Mouse (Mus musculus) stomach, postnatal 0 days (tissue): ENCODE results near the gene Arhgef2. TPM values are rescaled to one million over a fixed set of nuclear protein-coding genes. Genes with fewer than 3 reads are reported as not detected.

ENCODE experiments used
- ATAC-seq: fragments of 200-750 bp; cut with Nextera tagmentation; 2 replicates; pipeline ENCODE4 v1.8.0; 2017; ENCODE audit not compliant: low FRiP score, low TSS enrichment
- DNase-seq: peaks from one replicate; pipeline ENCODE4 v3.0.0-alpha.2; 2016; ENCODE audit warnings: low spot score
- H3K27ac ChIP-seq: fragments of 300-500 bp; sonication (generic); replicated peaks from 2 replicates; pipeline ENCODE4 v1.5.1; 2014; ENCODE audit warnings: mild to moderate bottlenecking, control low read depth
- H3K27me3 ChIP-seq: fragments of 300-500 bp; sonication (generic); 2 replicates; pipeline ENCODE4 v1.6.1; 2014; ENCODE audit warnings: low read length; ENCODE audit not compliant: control insufficient read depth, insufficient read depth
- H3K36me3 ChIP-seq: fragments of 300-500 bp; sonication (generic); 2 replicates; pipeline ENCODE4 v1.6.1; 2014; ENCODE audit warnings: low read length, mixed read lengths; ENCODE audit not compliant: control insufficient read depth, insufficient read depth
- H3K4me1 ChIP-seq: fragments of 300-500 bp; sonication (generic); replicated peaks from 2 replicates; pipeline ENCODE4 v1.6.1; 2014; ENCODE audit warnings: antibody characterized with exemption; ENCODE audit not compliant: control insufficient read depth, insufficient read depth
- H3K4me2 ChIP-seq: fragments of 300-500 bp; sonication (generic); replicated peaks from 2 replicates; pipeline ENCODE4 v1.6.1; 2014; ENCODE audit warnings: low read depth, mild to moderate bottlenecking, control low read depth, moderate library complexity
- H3K4me3 ChIP-seq: fragments of 300-500 bp; sonication (generic); 2 replicates; pipeline ENCODE4 v1.5.1; 2014; ENCODE audit warnings: low read depth, low read length, control low read depth
- H3K9ac ChIP-seq: fragments of 300-500 bp; sonication (generic); 2 replicates; pipeline ENCODE4 v1.6.1; 2014; ENCODE audit warnings: mild to moderate bottlenecking, low read length, control low read depth, mixed read lengths
- H3K9me3 ChIP-seq: fragments of 300-500 bp; sonication (generic); 2 replicates; pipeline ENCODE4 v1.6.1; 2016; ENCODE audit warnings: low read length; ENCODE audit not compliant: control insufficient read depth
- CTCF ChIP-seq: IDR thresholded peaks from 2 replicates; pipeline ENCODE4 v1.5.1; 2016; ENCODE audit warnings: antibody characterized with exemption, low read depth, mild to moderate bottlenecking, moderate library complexity
- EP300 ChIP-seq: optimal IDR thresholded peaks from 2 replicates; pipeline ENCODE3; 2016; ENCODE audit warnings: antibody characterized with exemption
- WGBS: fragments of 180-500 bp; shearing (Covaris S2); extraction: QIAGEN DNeasy Blood & Tissue Kit; methylation state at CpG from one replicate; pipeline ENCODE4 v1.1.7; 2014; 5-methylcytosine and 5-hydroxymethylcytosine counted together
- polyA plus RNA-seq: library from polyadenylated mRNA; unstranded; fragments of >200 nt; fragmentation: Nextera tagmentation; extraction: Ambion mirVana; gene quantifications from 2 replicates; pipeline ENCODE4 v1.2.1, GENCODE M21; 2015

The Arhgef2 gene
- polyA plus RNA-seq, 1 experiment from 2014 or later: 29.0 TPM

- Histone ChIP-seq H3K27ac (no peak overlapping the region), H3K9ac (no peak overlapping the region), H3K27me3 (no peaks in the 10 kb centered on the region), H3K36me3 (no peaks in the 10 kb centered on the region), H3K4me2 (no peak overlapping the region), H3K4me3 (no peak overlapping the region), H3K4me1 (no peaks in the 10 kb centered on the region), H3K9me3 (no peaks in the 10 kb centered on the region)
- 75% methylated on average over 4 of the region's 4 CpGs for WGBS
- DNase-seq: no peak
- no peak for ATAC-seq
- TF ChIP-seq CTCF (no peak), EP300 (no peak)
Observed at GRCm38 (mm10) chr3:88602466-88602865, 3.3 kb upstream of the Arhgef2 start.

- Histone ChIP-seq H3K4me1 (peaks cover 3% of the 10 kb centered on the region; the same call in 1 of the 2 replicates), H3K27ac (no peak overlapping the region), H3K9me3 (no peaks in the 10 kb centered on the region), H3K36me3 (no peaks in the 10 kb centered on the region), H3K4me2 (no peak overlapping the region), H3K27me3 (no peaks in the 10 kb centered on the region), H3K4me3 (no peak overlapping the region), H3K9ac (no peak overlapping the region)
- WGBS: 22% methylated on average over 6 of the region's 6 CpGs
- DNase-seq (peak; percentile 86), ATAC-seq (peak; percentile 83)
- peak; percentile 90 for TF ChIP-seq CTCF
- TF ChIP-seq EP300: no peak
Observed at GRCm38 (mm10) chr3:88603714-88604161, 2.0 kb upstream of the Arhgef2 start.

GRCm38 (mm10) chr3:88604863-88605262 lies 903 bp upstream of the Arhgef2 start:
- ATAC-seq (no peak), DNase-seq (no peak)
- Histone ChIP-seq H3K4me2 (no peak overlapping the region), H3K9ac (no peak overlapping the region), H3K9me3 (no peaks in the 10 kb centered on the region), H3K27ac (no peak overlapping the region), H3K4me1 (peaks cover 3% of the 10 kb centered on the region; the same call in 1 of the 2 replicates), H3K27me3 (no peaks in the 10 kb centered on the region), H3K36me3 (no peaks in the 10 kb centered on the region), H3K4me3 (no peak overlapping the region)
- TF ChIP-seq CTCF (no peak), EP300 (no peak)
- WGBS: 88% methylated on average over 7 of the region's 7 CpGs

- H3K9ac ChIP-seq: peak overlapping the region; percentile 31; the same call in 1 of the 2 replicates
- peak; percentile 88 for DNase-seq
- no peak for TF ChIP-seq EP300
- TF ChIP-seq CTCF: peak; percentile 99
Observed at GRCm38 (mm10) chr3:88607065-88607757, 1.4 kb downstream of the Arhgef2 start.

GRCm38 (mm10) chr3:88607758-88608138 lies 2.0 kb downstream of the Arhgef2 start:
- Histone ChIP-seq H3K4me3 (peak overlapping the region; percentile 25), H3K36me3 (no peaks in the 10 kb centered on the region), H3K9me3 (no peaks in the 10 kb centered on the region), H3K4me1 (peaks cover 3% of the 10 kb centered on the region; the same call in 1 of the 2 replicates), H3K27ac (no peak overlapping the region), H3K4me2 (peak overlapping the region; percentile 46), H3K27me3 (no peaks in the 10 kb centered on the region), H3K9ac (peak overlapping the region; percentile 31; the same call in 1 of the 2 replicates)
- DNase-seq (no peak), ATAC-seq (peak; percentile 30; the same call in 1 of the 2 replicates)
- TF ChIP-seq EP300: no peak
- 32% methylated on average over 10 of the region's 10 CpGs for whole genome bisulfite sequencing

More at GRCm38 (mm10) chr3:88607065-88607757, 1.4 kb downstream of the Arhgef2 start:
- ATAC-seq: peak; percentile 85
- under 1% methylated on average over 18 of the region's 20 CpGs for WGBS
- Histone ChIP-seq H3K9me3 (no peaks in the 10 kb centered on the region), H3K27me3 (no peaks in the 10 kb centered on the region), H3K4me2 (peak overlapping the region; percentile 46), H3K27ac (no peak overlapping the region), H3K4me3 (peak overlapping the region; percentile 25), H3K4me1 (peaks cover 3% of the 10 kb centered on the region; the same call in 1 of the 2 replicates), H3K36me3 (no peaks in the 10 kb centered on the region)

- Histone ChIP-seq H3K4me3 (no peak overlapping the region), H3K4me2 (no peak overlapping the region), H3K27ac (no peak overlapping the region), H3K9me3 (no peaks in the 10 kb centered on the region), H3K36me3 (no peaks in the 10 kb centered on the region), H3K4me1 (peaks cover 3% of the 10 kb centered on the region; the same call in 1 of the 2 replicates), H3K9ac (no peak overlapping the region), H3K27me3 (no peaks in the 10 kb centered on the region)
- TF ChIP-seq EP300 (no peak), CTCF (no peak)
- ATAC-seq (no peak), DNase-seq (no peak)
- WGBS: 72% methylated on average over 4 of the region's 4 CpGs
Observed at GRCm38 (mm10) chr3:88609066-88609465, 3.3 kb downstream of the Arhgef2 start.
